Mouse (Mus musculus) embryo, embryonic 9.5 days (tissue): Measurements from ENCODE around the gene Tet2.

Source experiments
- DNase-seq: peaks from one replicate; pipeline ENCODE4 v3.0.0-alpha.2; 2017; ENCODE audit errors: extremely low spot score

Tet2 gene

DNA sequence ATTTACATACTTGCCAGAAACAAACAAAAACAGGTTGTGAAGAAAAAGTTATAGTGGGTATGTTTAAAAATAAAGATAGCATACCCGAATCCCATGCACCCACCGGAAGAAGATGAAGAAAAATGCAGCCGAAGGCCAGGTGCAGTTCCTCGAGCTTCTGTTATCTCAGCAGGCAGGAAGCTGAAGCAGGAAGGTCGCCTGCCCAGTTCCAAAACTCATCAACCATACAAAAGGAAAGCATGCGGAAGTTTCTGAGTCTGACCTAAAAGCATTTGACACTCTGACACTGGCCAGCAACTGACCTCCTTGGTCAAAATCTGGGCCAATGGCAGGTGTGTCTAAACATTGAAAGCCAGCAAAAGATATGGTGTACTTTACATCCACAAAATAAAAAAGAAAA, 26.8 kb downstream of the Tet2 start:
- no peak for DNase-seq

DNA sequence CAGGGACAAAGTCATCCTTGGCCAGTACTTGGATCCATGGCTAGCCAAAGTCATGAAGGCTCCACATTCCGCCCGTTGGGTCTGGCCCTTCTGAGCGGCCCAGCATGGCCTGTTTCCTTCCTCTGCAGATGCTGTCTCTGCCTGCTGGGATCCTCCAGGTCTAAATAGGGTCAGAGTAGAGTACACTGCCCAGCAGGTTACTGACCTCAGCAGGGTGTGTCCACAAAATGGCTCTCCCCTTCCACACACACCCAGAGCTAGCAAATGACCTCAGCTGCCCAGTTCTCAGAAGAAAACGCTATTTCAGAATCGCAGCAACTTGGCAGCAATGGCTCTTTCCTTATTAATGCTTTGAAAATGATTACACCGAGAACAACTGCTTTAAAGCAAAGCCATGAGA, 27.5 kb downstream of the Tet2 start:
- no peak for DNase-seq

DNA sequence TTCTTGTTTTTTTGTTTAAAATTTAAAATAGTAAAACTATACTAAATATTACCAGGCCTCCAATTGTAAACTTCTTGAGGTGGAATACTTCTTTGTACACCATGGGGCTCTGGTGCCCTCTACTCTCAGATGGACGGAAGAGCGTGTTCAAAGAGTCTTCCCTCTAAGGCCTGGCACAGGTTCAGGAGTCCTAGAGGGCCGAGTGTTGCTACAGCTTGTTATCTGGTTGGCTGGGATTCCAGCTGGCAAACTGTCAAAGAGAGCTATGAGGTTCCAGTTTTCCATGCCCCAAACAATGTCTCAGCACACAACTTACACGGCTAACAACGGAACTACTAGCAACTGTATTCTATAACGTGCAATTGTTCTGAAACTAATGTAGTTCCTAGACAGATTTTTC, 28.8 kb downstream of the Tet2 start:
- no peak for DNase-seq

DNA sequence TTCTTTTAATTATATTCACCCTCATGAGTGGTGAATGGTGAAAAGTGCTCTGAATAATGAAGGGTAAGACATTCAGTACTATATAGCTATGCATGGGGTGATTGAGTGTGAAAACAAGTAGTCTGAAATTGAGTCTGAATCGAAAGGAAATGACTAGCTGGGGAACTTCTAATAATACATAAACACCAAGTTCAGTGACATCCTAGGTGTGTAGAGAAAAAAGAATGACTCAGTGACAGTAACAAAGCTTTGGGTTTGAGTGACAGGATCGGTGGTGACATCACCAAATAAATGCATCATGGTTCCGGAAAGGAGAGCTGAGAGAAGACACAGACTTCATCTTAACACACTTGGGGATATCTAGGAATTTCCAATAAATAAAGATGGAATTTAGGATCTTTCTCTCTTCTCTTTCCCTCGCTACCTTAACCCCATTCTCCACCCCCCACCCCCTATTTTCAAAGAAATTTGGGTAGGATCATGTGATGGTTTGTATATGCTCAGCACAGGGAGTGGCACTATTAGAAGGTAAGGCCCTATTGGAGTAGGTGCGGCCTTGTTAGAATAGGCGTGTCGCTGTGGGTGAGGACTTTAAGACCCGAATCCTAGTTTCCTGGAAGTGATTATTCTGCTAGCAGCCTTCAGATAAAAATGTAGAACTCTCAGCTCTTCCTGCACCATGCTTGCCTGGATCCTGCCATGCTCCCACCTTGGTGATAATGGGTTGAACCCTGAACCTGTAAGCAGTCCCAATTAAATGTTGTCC, 29.6 kb downstream of the Tet2 start:
- no peak for DNase-seq

DNA sequence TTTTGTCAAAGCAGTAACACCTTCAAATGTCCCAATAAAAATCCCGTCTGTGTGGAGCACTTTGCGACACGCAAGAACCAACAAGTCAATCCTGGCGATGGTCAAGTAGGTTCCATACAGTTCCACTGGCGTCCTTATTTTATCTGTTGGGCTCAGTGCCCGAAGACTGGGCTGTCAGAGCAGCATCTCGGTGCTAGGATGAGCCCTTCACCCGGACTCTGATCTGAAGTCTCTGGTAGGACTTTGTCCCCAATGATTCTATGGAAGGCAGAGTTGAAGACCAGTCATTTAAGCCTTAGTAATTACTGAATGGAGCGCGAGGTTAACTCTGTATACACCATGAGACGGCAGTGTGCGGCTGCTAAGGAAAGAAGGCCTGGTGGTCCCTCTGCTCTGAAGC, 30.6 kb downstream of the Tet2 start:
- DNase-seq: no peak

DNA sequence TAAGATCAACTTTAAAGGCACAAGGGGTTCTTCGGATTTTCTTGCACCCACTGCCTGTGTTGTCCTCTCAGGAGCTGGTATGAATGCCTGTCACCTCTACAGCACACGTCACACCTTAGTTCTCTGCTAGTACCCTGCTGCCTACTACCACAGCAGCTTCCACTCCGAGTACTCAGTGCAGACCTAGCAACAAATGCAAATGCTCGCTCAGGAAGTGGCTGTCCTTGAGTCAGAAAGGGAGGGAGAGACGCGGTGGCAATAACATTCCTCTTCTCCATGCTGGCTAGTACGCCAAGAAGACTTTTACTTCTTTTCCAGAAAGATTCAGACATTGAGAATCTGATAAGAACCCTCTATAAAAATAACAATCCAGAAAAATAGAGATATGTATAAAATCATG, 31.5 kb downstream of the Tet2 start:
- DNase-seq: no peak

DNA sequence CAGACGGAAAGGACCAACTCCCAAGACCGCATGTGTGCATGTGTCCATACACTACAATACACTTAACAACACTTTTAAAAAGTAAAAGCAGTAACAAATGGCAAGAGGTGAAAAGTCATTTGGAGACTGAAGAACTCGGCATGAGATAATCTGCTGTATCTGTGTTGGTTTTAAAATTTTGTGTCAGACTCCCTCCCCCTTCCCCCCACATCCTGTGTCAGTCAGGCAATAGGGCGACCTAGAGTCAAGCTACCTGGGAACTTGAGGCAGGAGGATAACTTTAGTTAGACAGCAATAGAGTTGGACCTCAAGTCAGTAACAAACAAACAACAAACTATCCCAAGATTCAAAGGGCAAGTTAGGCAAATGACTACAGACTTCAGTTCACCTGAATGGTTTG, 34.6 kb downstream of the Tet2 start:
- no peak for DNase-seq

DNA sequence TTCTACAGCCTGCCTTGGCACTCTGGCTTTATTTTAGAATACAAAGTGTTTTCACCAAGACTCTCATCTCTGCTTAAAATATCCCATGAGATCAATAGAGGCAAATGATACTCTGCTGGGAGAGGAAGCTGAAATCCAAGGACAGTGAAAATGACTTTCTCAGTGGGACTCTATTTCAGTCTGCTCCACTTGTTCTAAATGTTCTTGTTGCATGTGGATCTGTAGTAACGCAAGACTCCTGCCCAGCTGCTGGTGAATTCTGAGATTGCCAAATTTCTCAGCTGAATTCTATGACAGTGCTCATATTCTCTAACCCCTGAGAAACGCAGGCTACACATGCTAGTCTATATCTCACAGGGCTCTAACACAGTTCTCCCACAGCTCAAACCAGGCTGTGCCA, 35.1 kb downstream of the Tet2 start:
- no peak for DNase-seq

DNA sequence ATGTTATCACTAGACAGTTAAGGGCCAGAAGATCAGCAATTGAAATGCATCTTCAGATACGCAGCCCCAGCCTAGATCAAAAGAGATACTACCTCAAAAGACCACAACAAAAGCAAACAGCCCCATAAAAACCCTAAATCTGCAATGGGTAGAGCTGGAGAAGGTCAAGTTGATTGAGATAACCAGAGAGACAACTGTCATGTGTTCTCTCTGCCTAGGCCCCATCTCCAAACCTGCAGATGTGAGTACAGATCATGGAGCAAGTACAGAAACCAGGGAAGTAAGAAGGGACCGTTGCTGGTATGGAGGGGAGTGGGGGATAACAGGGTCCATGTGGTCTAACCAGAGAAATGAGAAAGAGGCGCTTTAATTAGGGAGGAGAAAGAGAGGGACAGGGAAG, 36.1 kb downstream of the Tet2 start:
- DNase-seq: no peak

DNA sequence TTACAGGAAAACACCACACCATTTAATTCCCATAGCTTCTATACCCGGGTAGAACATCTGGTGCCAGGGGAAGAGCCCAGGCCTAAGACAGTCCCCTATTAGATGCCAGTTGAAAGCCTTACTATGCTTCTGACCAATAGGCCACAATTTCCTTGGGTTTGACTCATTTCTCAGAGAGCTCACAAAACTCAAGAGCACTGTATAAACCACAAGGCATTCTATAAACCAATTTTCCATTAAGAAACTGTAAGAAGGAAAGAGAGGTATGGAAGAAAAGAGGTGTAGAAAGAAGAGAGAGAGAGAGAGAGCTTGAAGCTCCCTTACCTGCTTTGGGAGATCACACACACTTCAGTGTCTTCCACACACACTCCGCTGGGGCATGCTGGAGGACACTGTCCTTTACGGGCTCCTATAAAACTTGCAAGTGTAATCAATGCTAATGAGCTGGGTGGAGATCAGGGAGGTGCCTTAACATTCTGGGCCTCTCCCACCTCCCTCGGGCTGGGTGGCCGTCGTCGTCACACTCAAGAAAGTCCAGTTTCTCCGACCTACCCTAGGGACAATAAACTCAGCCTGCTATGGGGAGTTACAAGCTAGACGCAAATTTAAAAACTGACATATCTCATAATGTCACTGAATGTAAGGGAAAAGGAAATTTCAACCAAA, 38.5 kb downstream of the Tet2 start:
- no peak for DNase-seq

DNA sequence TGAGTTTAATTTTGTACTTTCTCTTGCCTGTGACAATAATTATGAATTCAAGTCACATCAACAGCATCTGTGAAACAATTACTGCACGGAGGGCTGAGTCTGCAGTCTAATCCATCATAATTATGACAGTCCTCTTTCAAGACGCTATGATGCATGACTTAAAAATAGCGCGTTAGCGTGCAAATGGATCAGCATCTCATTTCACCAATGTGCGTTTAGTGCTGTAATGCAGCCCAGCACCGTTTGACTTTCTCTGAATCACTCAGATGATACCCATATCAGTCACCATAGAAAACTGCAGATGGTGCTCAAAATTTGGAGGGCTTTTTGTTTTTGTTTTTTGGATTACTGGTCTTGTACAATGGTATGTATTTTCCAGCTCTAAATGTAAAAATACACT, 48.0 kb downstream of the Tet2 start:
- no peak for DNase-seq

DNA sequence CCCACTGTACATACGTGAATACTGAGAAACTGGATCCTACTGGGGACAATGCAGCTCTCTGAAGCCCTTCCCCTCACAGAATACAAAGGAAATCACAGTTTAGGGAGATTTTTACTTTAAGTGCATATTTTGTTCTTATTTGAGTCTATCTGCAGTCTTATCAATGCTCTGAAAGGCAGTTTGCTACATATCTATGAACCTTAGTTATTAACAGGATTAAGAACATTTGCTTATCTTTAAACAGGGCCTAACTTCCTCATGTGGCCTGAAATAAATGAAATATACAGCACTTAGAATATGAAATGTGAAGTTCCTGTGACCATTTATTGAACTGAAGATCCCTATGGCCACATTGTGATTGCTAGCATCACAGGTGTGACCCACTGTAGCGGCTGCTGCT, 53.6 kb downstream of the Tet2 start:
- no peak for DNase-seq

DNA sequence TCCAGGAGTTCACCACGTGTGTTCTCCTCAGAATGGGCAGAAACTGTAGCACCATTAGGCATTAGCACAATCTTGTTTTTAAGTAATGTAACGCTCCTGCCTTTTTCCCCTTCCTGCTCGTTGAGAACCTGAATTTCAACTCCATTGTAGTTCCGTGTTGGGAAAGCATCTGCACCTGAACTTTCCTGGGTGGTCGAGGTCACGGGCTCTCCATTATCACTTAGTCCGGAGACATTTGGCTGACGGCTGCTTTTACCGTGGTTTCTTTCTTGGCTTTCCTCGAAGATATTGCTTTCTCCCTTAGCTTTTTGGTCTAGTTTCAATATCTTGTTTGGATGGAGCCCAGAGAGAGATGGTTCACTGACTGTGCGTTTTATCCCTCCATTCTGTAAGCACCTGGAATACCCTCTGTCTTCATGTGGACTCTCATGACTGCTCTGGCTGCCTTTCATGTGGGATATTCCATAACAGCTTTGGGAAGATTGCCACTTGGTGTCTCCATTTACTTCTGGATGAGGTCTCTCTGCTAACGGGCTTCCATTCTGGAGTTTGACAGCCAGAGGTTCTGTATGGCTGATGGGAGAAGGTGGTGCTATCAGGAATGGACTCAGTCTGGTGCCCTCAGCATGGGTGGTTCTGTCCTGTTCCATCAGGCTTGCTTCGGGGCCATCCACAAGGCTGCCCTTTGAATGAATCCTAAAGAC, 56.8 kb downstream of the Tet2 start:
- DNase-seq: no peak

DNA sequence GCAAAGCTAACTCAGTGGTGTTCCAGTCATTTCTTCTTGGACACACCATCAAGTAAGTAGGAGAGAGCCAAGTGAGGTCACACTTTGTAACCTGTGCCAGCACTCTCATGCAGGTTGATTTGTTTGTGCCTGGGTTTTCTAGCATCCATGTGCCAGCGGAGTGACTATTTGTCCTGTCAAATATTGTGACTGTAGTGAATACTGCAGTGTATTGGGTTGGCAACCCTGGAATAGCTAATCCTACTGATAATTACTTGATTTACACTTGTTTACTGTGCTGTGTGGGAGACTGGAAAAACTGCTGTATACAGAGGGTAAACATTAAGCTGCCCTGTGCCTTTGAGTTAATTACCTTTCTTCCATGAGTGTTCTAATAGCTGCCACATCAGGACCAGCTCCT, 62.1 kb downstream of the Tet2 start:
- no peak for DNase-seq

DNA sequence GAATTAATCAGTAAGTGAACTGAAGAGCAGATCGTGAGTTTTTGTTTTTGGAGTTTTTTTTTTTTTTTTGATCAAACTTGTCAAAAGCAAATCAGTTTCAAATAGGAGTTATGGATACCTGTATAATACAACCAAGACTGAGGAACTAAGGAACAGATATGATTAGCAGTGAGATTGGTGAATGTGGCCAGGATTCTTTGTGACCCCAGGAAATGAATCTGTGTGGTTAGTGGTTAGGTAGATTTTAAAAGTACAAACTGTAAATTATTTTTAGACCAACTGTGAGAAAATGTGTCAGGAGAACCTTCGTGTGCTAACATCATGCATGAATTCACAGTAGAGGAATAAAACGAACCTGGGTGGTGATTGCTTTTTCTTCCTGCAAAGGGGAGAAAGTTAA, 66.0 kb downstream of the Tet2 start:
- DNase-seq: no peak

DNA sequence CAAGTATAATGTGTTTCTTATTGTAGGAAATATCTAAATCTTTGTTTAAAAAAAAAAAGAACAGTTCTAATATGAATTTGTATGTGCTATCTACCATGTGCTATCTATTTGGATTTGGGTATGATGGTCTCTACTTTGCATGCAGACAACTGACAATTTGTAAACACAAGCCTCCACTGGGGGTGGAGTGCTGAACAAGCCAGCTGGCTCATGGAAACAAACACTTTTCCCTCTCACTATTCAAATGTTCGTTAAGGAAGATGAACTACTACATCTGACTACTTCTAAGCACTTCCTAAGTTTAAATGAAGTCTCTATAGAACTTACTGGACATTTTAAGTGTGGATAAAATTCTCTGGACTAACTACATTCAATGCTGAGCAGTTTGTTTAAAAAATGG, 71.2 kb downstream of the Tet2 start:
- no peak for DNase-seq

DNA sequence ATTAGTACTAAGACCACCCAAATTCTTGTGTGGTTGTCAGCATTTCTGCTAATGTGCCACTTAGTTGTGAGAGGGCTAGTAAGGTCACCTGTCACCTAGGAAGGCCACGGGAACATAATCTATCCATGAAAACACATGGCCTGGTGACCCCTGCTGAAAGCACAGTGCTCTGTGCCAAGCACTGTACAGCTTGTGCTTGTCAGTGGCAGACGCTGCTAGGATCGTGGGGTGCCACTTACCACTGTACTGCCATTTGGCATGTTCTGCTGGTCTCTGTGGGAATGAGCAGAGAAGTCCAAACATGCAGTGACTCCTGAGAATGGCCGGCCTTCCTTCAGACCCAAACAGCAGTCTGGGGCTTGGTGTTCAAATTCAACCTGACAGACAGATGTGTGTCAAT, 73.8 kb downstream of the Tet2 start:
- no peak for DNase-seq

DNA sequence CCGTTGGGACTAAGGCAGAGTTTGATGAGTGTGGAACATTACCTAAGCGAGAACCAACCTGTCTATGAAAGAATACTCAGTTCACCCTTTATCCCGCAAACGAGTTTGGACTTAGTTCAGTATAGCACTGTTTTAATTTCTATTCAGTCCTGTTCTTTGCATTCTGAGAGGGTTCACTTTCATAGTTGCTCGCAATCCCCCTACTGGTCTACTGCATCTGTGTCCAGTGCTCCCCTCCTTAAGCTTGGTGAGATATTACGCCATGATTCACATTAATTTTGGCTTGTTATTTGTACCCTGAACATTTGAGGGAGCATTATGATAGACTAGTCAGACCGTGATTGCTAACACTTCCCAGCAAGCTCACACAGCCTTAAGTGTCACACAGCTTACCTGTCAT, 76.1 kb downstream of the Tet2 start:
- no peak for DNase-seq

DNA sequence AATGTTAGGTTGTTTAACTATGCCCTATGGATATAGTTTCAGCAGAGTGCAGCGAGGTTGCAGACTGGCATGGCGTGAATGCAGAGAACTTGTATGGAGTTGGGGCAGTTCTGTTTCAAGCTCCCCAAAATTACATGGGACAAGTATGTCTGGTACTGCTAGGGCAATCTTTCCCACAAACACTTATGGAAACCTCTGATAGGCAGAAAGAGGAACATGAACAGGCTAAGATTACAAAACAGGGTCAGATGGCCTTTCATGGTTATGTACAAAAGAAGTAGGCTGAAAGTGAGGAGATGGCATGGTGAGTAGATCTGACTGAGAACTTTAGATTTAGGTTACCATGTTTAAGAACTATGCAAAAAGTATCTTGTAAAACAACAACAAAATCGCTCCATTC, 81.7 kb downstream of the Tet2 start:
- no peak for DNase-seq

DNA sequence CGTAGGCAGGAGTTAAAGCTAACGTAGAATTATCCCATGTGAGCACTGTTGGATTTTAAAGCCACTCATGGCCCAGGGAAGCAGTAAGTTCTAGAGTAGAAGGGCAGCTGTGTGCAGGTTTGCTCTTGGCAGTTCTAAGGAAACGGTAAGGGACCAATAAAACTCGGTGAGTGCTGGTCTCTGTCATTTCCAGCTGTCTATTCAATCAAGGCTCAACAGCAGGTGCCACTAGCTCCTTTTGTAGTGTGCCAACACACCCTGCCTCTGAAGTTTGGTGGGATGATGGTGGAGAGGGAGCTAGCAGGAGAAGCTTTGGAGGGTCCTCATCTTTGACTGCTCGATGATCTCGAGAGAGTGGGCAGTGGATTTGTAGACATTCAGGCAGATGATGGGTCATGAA, 82.5 kb downstream of the Tet2 start:
- no peak for DNase-seq

DNA sequence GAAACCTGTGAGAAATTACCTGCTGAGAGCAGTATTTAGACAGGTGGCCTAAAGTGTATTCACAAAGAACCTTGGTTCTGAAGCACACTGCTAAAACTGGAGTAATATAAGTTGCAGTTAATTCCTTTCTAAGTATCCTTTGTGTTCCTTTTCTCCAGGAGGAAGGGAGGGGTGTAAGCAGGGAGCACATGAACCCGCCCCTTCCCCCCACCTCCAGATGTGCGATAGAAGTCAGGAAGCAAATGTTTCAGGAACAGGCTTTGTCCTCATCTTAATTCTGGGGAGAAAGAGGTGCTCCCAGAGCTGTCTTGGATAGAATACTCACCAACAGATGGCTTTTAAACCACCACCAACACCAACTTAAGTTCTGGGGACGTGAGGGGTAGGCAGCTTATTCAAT, 82.9 kb downstream of the Tet2 start:
- no peak for DNase-seq

DNA sequence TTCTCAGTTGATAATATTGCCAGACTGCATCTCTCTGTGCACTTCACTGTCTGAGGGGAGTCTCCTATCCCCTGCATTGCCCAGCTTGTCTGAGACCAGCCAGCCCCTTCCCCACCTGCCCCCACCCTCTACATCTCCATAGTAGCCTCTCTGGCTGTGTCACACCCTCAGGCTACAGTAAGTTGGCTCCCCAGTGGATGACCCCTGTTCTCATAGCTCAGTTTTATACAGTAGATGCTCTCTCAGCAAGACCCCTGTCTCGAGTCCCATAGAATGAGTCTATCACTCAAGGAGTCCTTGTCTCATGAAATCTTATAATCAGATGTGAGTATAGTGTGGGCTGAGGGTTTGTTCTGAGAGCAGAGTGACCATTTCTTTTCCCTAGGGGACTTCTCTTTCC, 85.8 kb downstream of the Tet2 start:
- no peak for DNase-seq

DNA sequence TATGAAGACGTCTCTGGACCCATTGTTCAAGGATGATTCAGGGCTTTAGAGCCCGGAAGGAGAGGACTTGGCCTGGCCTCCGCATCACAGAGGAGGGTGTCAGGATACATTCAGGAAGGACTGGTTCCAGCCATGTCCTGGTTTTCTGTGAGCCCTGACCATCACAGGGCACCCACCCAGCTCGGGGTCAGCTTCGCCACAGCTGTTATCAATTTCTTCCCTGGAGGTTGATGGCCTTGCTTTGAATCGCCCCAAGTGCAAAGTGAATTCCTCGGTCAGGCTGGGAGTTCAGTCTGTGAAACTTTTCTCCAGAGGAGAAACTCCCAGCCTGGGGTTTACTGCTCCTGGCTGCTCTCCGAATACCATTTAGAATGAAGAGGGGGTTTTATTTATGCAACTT, 91.0 kb downstream of the Tet2 start:
- DNase-seq: peak; percentile 23
